Mouse (Mus musculus): Measurements from ENCODE around the gene Il18rap. TPM values are rescaled to one million over a fixed set of nuclear protein-coding genes. Genes with fewer than 3 reads are reported as not detected.

Il18rap gene
- polyA plus RNA-seq (2012; rRNA removed) = 0.09 and 0.16 TPM in 2 replicates

GRCm38 (mm10) chr1:40514851-40515585 is at the start of gene Il18rap:
Gene Il18rap, plus strand, starts transcription at chr1:40515362.

GRCm38 (mm10) chr1:40465477-40466430 is 49.4 kb upstream of the Il18rap start, which contains the start of gene Il18r1:
Gene Il18r1, plus strand, starts transcription at chr1:40465552.

GRCm38 (mm10) chr1:40579784-40580183 is 64.6 kb downstream of the Il18rap start, which contains the start of gene Slc9a4:
Gene Slc9a4, plus strand, starts transcription at chr1:40580081.

Other genes with a start within 250 kb of the Il18rap start
- gene Il1rl2, start 190.8 kb upstream of the Il18rap start, polyA plus RNA-seq (2012; rRNA removed) = 4.1 and 4.4 TPM in 2 replicates
- 0.38 and 0.77 TPM in 2 replicates for gene Il1rl1, start 85.8 kb upstream of the Il18rap start, polyA plus RNA-seq (2012; rRNA removed)
- 0.32 and 0.48 TPM in 2 replicates for gene Il18r1, start 49.8 kb upstream of the Il18rap start, polyA plus RNA-seq (2012; rRNA removed)
- 0.08 and 0.26 TPM in 2 replicates for gene Slc9a4, start 64.7 kb downstream of the Il18rap start, polyA plus RNA-seq (2012; rRNA removed)
- 2.9 and 3.3 TPM in 2 replicates for gene Slc9a2, start 165.2 kb downstream of the Il18rap start, polyA plus RNA-seq (2012; rRNA removed)